Mouse (Mus musculus) embryo, embryonic 11 days (tissue): ENCODE data around the gene Cfap97.

Experiments used
- DNase-seq: peaks from one replicate; pipeline ENCODE4 v3.0.0-alpha.2; 2015

Cfap97 gene

GRCm38 (mm10) chr8:46232798-46233197 is 81.2 kb downstream of the Cfap97 start:
- no peak for DNase-seq

- no peak for DNase-seq
Observed at GRCm38 (mm10) chr8:46234736-46235135, 83.2 kb downstream of the Cfap97 start.

- DNase-seq = no peak
Observed at GRCm38 (mm10) chr8:46236441-46237223, 85.1 kb downstream of the Cfap97 start.

- peak; percentile 91 for DNase-seq
Observed at GRCm38 (mm10) chr8:46241568-46242374, 90.2 kb downstream of the Cfap97 start.

GRCm38 (mm10) chr8:46242946-46243345 is 91.4 kb downstream of the Cfap97 start:
- DNase-seq = peak; percentile 44
